Mouse (Mus musculus): ENCODE measurements around the gene Kcnj4. TPM values are rescaled to one million over a fixed set of nuclear protein-coding genes. Genes with fewer than 3 reads are reported as not detected.

The Kcnj4 gene
- polyA plus RNA-seq, 1 experiment: not detected

- Histone ChIP-seq H3K27ac (ENCODE audit: insufficient read depth, low read depth, low read length) (no peak within 1 kb of the TSS), H3K36me3 (ENCODE audit: control insufficient read depth, insufficient read depth, low read length) (no peaks in the 10 kb centered on the region), H3K4me3 (ENCODE audit: low read depth, low read length) (peak within 1 kb of the TSS; percentile 50), H3K4me1 (ENCODE audit: control insufficient read depth, insufficient read depth, insufficient read length, low read length) (peaks cover 6% of the 10 kb centered on the region; the same call in 1 of the 2 replicates), H3K27me3 (ENCODE audit: control insufficient read depth, insufficient read depth, low read length) (no peaks in the 10 kb centered on the region)
- 0 out of 2 replicates have a peak, but pooled peaks have one; percentile 32 for TF ChIP-seq POLR2A (IDR thresholded peaks at IDR 0.05; ENCODE audit: low read depth, low read length)
- TF ChIP-seq CTCF (IDR thresholded peaks at IDR 0.05; ENCODE audit: extremely low read depth, insufficient read length, insufficient replicate concordance, low read depth, low read length): no peak
- WGBS: 2% methylated on average over 24 of the region's 24 CpGs
These were observed 49.8 kb downstream of the Kcnj4 start, which contains the start of gene Csnk1e for GRCm38 (mm10) chr15:79455106-79455810. Csnk1e (minus strand) TSS chr15:79455566.

DNA sequence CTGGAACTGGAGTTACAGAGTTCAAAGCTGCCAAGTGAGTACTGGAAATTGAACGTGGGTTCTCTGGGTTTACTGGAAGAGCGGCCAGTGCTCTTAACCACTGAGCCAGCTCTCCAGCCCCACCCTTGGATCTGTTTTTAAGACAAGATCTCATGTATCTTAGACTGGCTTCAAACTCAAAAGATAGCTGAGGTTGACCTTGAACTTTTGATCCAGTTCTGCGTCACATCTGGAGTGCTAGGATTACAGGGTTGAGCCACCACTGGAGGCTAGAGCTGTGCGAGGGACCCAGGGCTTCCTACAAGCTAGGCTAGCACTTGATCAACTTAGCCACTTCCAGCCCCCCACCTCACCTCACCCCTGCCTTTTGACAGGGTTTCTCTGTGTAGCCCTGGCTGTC is 51.2 kb downstream of the Kcnj4 start:
- Histone ChIP-seq H3K27ac (ENCODE audit: insufficient read depth, low read depth, low read length) (no peak overlapping the region), H3K36me3 (ENCODE audit: control insufficient read depth, insufficient read depth, low read length) (no peaks in the 10 kb centered on the region), H3K4me3 (ENCODE audit: low read depth, low read length) (no peak overlapping the region), H3K4me1 (ENCODE audit: control insufficient read depth, insufficient read depth, insufficient read length, low read length) (peaks cover 6% of the 10 kb centered on the region; the same call in 1 of the 2 replicates), H3K27me3 (ENCODE audit: control insufficient read depth, insufficient read depth, low read length) (no peaks in the 10 kb centered on the region)
- TF ChIP-seq CTCF (IDR thresholded peaks at IDR 0.05; ENCODE audit: extremely low read depth, insufficient read length, insufficient replicate concordance, low read depth, low read length) (no peak), POLR2A (IDR thresholded peaks at IDR 0.05; ENCODE audit: low read depth, low read length) (no peak)
- 88% methylated on average over 4 of the region's 4 CpGs for WGBS

DNA sequence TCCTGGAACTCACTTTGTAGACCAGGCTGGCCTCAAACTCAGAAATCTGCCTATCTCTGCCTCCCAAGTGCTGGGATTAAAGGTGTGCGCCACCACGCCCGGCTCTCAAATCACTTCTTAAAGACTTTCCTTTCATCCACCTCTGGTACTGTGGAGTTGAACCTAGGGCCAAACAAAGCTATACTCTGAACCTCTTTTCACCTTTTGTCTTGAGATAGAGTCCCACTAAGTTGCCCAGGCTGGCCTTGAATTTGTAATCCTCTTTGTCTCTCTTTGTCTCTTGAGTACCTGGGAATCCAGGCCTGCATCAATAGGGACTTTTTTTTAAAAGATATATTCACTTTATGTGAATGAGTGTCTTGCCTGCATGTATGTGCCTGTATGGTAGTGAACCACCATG is 57.0 kb downstream of the Kcnj4 start:
- H3K27me3 ChIP-seq (ENCODE audit: control insufficient read depth, insufficient read depth, low read length): no peaks in the 10 kb centered on the region
- WGBS: 90% methylated on average over 3 of the region's 3 CpGs
- no peak overlapping the region for H3K4me3 ChIP-seq (ENCODE audit: low read depth, low read length)

DNA sequence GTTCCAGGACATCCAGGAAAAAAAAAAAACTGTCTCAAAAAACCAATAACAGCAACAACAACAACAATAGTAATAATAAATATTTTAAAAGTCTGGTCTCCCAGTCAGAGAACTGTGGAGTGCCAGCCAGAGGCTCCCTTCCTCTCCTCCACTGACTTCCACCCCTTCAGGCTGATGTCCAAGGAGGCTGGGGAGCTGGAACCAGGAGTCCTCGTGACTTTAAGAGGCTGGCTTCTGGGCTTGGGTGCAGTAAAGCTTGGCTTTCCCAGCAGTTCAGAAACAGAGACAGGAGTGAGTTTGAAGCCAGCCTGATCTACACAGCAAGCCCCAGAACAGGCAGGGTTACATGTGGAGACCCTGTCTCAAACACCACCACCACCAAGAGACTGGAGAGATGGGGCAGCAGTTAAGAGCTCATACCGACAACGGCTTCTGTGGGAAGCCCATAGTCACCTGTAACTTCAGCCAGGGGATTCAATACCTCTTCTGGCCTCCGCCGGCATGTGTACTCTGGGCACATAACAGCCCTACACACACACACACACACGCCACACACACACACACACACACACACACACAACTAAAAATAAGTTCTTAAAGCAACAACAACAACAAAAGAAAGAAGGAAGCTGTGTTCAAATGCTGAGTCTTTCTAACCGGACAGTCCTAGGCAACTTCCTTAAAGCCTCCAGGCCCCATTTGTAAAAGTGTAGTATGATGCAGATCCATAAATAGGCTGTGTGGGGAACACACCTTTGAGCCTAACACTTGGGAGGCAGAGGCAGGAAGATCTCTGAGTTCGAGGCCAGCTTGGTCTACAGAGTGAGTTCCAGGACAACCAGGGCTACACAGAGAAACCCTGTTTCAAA is 59.0 kb downstream of the Kcnj4 start:
- Histone ChIP-seq H3K4me1 (ENCODE audit: control insufficient read depth, insufficient read depth, insufficient read length, low read length) (peaks cover 3% of the 10 kb centered on the region; the same call in 1 of the 2 replicates), H3K27me3 (ENCODE audit: control insufficient read depth, insufficient read depth, low read length) (no peaks in the 10 kb centered on the region), H3K27ac (ENCODE audit: insufficient read depth, low read depth, low read length) (0 out of 2 replicates have a peak overlapping the region, but pooled peaks have one; percentile 9), H3K4me3 (ENCODE audit: low read depth, low read length) (no peak overlapping the region), H3K36me3 (ENCODE audit: control insufficient read depth, insufficient read depth, low read length) (no peaks in the 10 kb centered on the region)
- WGBS: 80% methylated on average over 8 of the region's 8 CpGs
- no peak for TF ChIP-seq POLR2A (IDR thresholded peaks at IDR 0.05; ENCODE audit: low read depth, low read length)
- TF ChIP-seq CTCF (IDR thresholded peaks at IDR 0.05; ENCODE audit: extremely low read depth, insufficient read length, insufficient replicate concordance, low read depth, low read length): no peak

More for the DNA sequence above, 57.0 kb downstream of the Kcnj4 start:
- Histone ChIP-seq H3K27ac (ENCODE audit: insufficient read depth, low read depth, low read length) (no peak overlapping the region), H3K4me1 (ENCODE audit: control insufficient read depth, insufficient read depth, insufficient read length, low read length) (peaks cover 3% of the 10 kb centered on the region; the same call in 1 of the 2 replicates), H3K36me3 (ENCODE audit: control insufficient read depth, insufficient read depth, low read length) (no peaks in the 10 kb centered on the region)
- TF ChIP-seq POLR2A (IDR thresholded peaks at IDR 0.05; ENCODE audit: low read depth, low read length): no peak
- TF ChIP-seq CTCF (IDR thresholded peaks at IDR 0.05; ENCODE audit: extremely low read depth, insufficient read length, insufficient replicate concordance, low read depth, low read length): no peak

- peaks cover 9% of the 10 kb centered on the region for H3K4me1 ChIP-seq (ENCODE audit: control insufficient read depth, insufficient read depth, insufficient read length, low read length)
- 81% methylated on average over 7 of the region's 7 CpGs for WGBS
- no peak for TF ChIP-seq CTCF (IDR thresholded peaks at IDR 0.05; ENCODE audit: extremely low read depth, insufficient read length, insufficient replicate concordance, low read depth, low read length)
- TF ChIP-seq POLR2A (IDR thresholded peaks at IDR 0.05; ENCODE audit: low read depth, low read length): no peak
- H3K27me3 ChIP-seq (ENCODE audit: control insufficient read depth, insufficient read depth, low read length): no peaks in the 10 kb centered on the region
- no peaks in the 10 kb centered on the region for H3K36me3 ChIP-seq (ENCODE audit: control insufficient read depth, insufficient read depth, low read length)
- no peak overlapping the region for H3K27ac ChIP-seq (ENCODE audit: insufficient read depth, low read depth, low read length)
- no peak overlapping the region for H3K4me3 ChIP-seq (ENCODE audit: low read depth, low read length)
These were observed 61.1 kb downstream of the Kcnj4 start for GRCm38 (mm10) chr15:79443856-79444410.

DNA sequence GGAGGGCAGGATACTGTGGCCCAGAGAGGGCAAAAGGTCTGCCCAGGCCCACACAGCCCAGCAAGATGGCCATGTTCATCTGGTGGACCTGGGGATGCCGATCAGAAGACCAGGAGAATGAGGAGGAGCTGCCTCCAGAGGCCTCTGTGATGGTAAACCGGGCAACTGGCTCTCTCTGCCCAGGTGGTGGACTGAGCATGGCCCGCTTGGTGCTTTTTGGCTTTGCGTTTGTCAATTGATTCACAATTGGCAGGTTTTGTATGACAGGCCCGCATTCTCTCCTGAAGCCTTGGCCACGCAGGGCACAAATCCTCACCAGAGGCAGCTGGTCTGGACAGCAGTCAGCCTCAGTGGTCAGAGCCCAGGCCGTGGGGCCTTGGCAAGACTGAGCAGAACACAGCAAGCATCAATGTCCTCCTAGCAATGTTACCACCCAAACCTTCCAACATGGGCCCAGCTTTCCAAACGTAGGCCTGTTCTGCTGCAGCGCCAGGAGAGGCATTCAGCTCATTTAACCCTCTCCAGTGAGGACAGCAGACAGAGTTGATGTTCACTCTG is 62.0 kb downstream of the Kcnj4 start:
- no peak for TF ChIP-seq CTCF (IDR thresholded peaks at IDR 0.05; ENCODE audit: extremely low read depth, insufficient read length, insufficient replicate concordance, low read depth, low read length)
- Histone ChIP-seq H3K36me3 (ENCODE audit: control insufficient read depth, insufficient read depth, low read length) (peaks cover 2% of the 10 kb centered on the region; the same call in 1 of the 2 replicates), H3K4me1 (ENCODE audit: control insufficient read depth, insufficient read depth, insufficient read length, low read length) (peaks cover 12% of the 10 kb centered on the region), H3K4me3 (ENCODE audit: low read depth, low read length) (no peak overlapping the region), H3K27me3 (ENCODE audit: control insufficient read depth, insufficient read depth, low read length) (no peaks in the 10 kb centered on the region), H3K27ac (ENCODE audit: insufficient read depth, low read depth, low read length) (no peak overlapping the region)
- 89% methylated on average over 9 of the region's 9 CpGs for WGBS
